Mouse (Mus musculus) neutrophil, adult 65 days (primary cell): ENCODE measurements around the gene Oit3. TPM values are rescaled to one million over a fixed set of nuclear protein-coding genes. Genes with fewer than 3 reads are reported as not detected.

Source experiments
- total RNA-seq: library from RNA; stranded (reverse); gene quantifications from 2 replicates; pipeline ENCODE4 v1.2.4, GENCODE M21; 2023

Gene Oit3
- total RNA-seq = 0.16 TPM in 1 of 2 replicates, not detected in the other

DNA sequence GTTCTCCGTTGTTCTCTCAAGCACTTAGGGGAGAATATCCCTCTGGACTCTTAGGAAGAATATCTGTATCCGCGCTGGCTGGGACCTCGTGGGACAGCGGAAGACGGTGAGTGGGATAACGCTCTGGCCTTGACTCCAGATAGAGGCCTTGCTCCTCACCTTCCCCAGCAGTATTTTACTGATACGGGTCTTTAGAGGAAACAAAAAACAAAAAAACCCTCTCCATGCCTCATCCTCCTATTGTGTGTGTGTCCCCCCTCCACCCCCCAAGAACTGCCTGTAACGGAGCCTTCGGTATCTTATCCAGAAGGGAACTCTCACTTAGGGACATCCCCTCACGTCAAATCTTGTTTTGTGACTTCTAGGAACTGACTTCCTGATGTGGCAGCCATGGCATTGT, at the start of gene Oit3:
Gene Oit3 (minus strand): TSS at position 44 of the 400 bp plus-strand sequence.

DNA sequence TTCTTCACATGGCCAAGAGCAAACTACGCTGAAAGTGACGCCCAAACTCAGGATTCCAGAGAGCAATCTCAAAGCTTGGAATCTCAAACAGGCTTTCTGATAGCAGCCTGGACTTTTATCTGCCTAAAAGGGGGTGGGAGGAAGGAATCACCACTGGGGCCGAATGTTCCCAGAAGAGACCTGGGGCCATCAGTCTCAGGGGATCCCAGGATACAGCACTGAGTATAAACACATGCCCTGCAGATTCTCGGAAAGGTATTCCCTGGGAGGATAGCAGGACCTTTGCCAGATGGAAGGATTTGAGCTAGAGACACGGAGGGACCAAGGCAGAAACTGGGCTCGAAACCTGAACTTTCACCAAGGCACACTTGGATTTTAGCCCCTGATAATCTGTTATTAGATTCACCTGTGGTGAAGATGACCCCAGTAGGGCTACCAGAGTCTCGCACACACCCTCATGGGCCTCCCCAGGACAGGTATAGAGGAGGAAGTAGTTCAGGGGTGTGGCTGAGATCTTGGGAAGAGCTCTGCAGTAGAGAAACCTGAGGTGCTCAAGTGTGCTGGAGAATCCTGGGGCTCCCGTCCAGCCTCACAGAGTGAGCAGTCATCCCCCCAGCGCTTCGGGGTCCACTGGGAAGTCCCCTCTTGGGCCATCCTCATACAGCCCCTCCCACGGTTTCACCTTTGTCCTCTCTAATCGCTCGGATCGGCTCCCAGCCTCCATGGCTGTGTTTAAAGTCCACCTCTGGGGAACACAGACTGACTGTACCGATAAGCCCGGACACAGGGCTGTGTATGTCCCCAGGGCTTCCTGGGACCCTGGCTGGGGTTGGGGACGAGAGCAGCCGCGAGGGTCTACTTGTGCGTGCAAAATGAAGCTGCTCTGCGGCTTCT, 38.4 kb downstream of the Oit3 start, which contains the start of gene Pla2g12b:
Gene Pla2g12b (plus strand): TSS at position 762 of the 894 bp plus-strand sequence.

DNA sequence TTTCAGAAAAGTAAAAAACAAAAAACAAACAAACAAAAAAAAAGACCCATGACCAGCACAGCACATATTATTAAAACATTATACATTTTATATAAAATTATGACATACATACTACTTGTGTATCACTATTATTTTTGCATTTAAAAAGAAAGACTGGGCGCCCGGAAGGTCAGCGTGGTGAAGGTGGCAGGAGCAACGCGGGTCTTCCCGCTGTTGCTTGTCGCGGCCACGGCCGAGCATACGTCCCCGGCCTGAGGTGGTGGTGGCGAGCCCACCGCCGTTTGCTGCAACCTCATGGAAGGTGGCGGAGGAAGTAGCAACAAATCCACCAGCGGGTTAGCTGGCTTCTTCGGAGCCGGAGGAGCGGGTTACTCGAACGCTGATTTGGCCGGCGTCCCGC, 46.1 kb downstream of the Oit3 start, which contains the start of gene Gm10273:
Gene Gm10273 (plus strand): TSS at position 172 of the 400 bp plus-strand sequence.

Other genes with a start within 250 kb of the Oit3 start
- gene Sept10, start 219.9 kb downstream of the Oit3 start, total RNA-seq = 6.8 and 8.6 TPM in 2 replicates
- 26.3 and 26.7 TPM in 2 replicates for gene Sowahc, start 219.8 kb downstream of the Oit3 start, total RNA-seq
- gene P4ha1, start 118.5 kb downstream of the Oit3 start, total RNA-seq = 4.8 and 5.2 TPM in 2 replicates
- gene Gm10273, start 46.1 kb downstream of the Oit3 start, total RNA-seq = 2.9 and 8.2 TPM in 2 replicates
- not detected in 2 replicates for gene Pla2g12b, start 38.1 kb downstream of the Oit3 start, total RNA-seq
- not detected in 2 replicates for gene Gm10322, start 174.3 kb upstream of the Oit3 start, total RNA-seq
- 60.2 and 62.5 TPM in 2 replicates for gene Mcu, start 174.9 kb upstream of the Oit3 start, total RNA-seq